In genomic region chr13:117192161-117192560, GRCm38 (mm10) we compare ENCODE assay signal across 26 mouse cellular contexts. TPM values are rescaled to one million over a fixed set of nuclear protein-coding genes. Genes with fewer than 3 reads are reported as not detected.
DNase-seq lines count a peak whose midpoint lies in the region; ATAC-seq and TF ChIP-seq lines count a peak whose summit lies in the region.
"Had no signal": no experiment of that assay in that cellular context is flagged by ENCODE, and none has a peak within 500 bp of the region (broad histone marks: within the 10 kb centered on the region; RNA-seq: fewer than 3 reads in every experiment).

No protein-coding gene starts in this region.

- no peaks in the 10 kb centered on the region for H3K9me3 ChIP-seq in lung, postnatal 0 days (ENCODE audit: low read length)
- H3K9me3 ChIP-seq: forebrain, embryonic 10.5 days; forebrain, embryonic 13.5 days; heart, embryonic 12.5 days; heart, embryonic 15.5 days had no signal

- H3K27ac ChIP-seq in lung, postnatal 0 days (ENCODE audit: low read length): no peak overlapping the region
- H3K27ac ChIP-seq: forebrain, embryonic 10.5 days; forebrain, embryonic 13.5 days; heart, embryonic 15.5 days; hindbrain, embryonic 14.5 days; hindbrain, postnatal 0 days had no signal

- H3K4me3 ChIP-seq in lung, postnatal 0 days (ENCODE audit: low read depth, low read length): no peak overlapping the region
- H3K4me3 ChIP-seq: forebrain, embryonic 10.5 days; forebrain, embryonic 13.5 days; heart, embryonic 12.5 days; heart, embryonic 15.5 days had no signal

- no peak overlapping the region for H3K4me2 ChIP-seq in lung, postnatal 0 days (replicated peaks; ENCODE audit: low read depth, low read length)
- H3K4me2 ChIP-seq: forebrain, embryonic 13.5 days; heart, embryonic 12.5 days; heart, embryonic 15.5 days; hindbrain, embryonic 14.5 days had no signal

- H3K36me3 ChIP-seq in lung, postnatal 0 days (ENCODE audit: insufficient read depth, low read length): no peaks in the 10 kb centered on the region
- H3K36me3 ChIP-seq: forebrain, embryonic 10.5 days; heart, embryonic 12.5 days; heart, embryonic 15.5 days had no signal

- TF ChIP-seq CTCF in lung, postnatal 0 days (IDR thresholded peaks at IDR 0.05): no peak

- no peaks in the 10 kb centered on the region for H3K27me3 ChIP-seq in lung, postnatal 0 days (replicated peaks; ENCODE audit: insufficient read depth, low read length)
- H3K27me3 ChIP-seq: forebrain, embryonic 13.5 days; heart, embryonic 12.5 days; heart, embryonic 15.5 days had no signal

- H3K9ac ChIP-seq in lung, postnatal 0 days (replicated peaks; ENCODE audit: low read depth): no peak overlapping the region
- H3K9ac ChIP-seq: forebrain, embryonic 13.5 days; heart, embryonic 12.5 days; heart, embryonic 15.5 days; hindbrain, embryonic 14.5 days had no signal

- no peak for TF ChIP-seq EP300 in lung, postnatal 0 days (IDR thresholded peaks at IDR 0.05)

- H3K4me1 ChIP-seq in lung, postnatal 0 days (ENCODE audit: insufficient read depth, low read depth, low read length): no peaks in the 10 kb centered on the region
- H3K4me1 ChIP-seq: forebrain, embryonic 10.5 days; forebrain, embryonic 13.5 days; heart, embryonic 12.5 days; heart, embryonic 15.5 days had no signal

- intact Hi-C loops in gastrocnemius, postnatal 14 days (cut with DNase I; ENCODE audit: low total_unique reads): no loop called here

- no peak for ATAC-seq in lung, postnatal 0 days
- ATAC-seq: CD4-positive, CD25-positive, alpha-beta regulatory T cell, adult 4 months; forebrain, embryonic 13.5 days; forebrain, embryonic 16.5 days; hindbrain, postnatal 0 days; inflammation-experienced regulatory T-cells, adult 6 months; intestine, embryonic 16.5 days had no signal

- DNase-seq in gastrocnemius, postnatal 14 days: peak; percentile 12
- DNase-seq in gastrocnemius, postnatal 4 days (ENCODE audit: low spot score in 2 of 2): no peak
- peak; percentile 6 for DNase-seq in lung, postnatal 10 days
- DNase-seq in lung, postnatal 0 days (ENCODE audit: low spot score): no peak
- DNase-seq in skeletal muscle tissue, adult 2 months (ENCODE audit: low read depth, low spot score): peak; percentile 60
- no peak for DNase-seq in spleen, postnatal 10 days (ENCODE audit: low spot score in 2 of 2)
- DNase-seq: adrenal gland, postnatal 10 days; adrenal gland, postnatal 36 days; cerebellum, adult 18-20 months; cerebellum, adult 9-10 months; cerebellum, postnatal 14 days; heart, adult 18-20 months; heart, postnatal 14 days; heart, postnatal 4 days had no signal

- WGBS in lung, postnatal 0 days: 83% methylated on average over 5 of the region's 5 CpGs

RNA-seq across cellular contexts. Expression of gene Emb, which starts 16.2 kb away (rescaled TPM):
- total RNA-seq in gastrocnemius, postnatal 14 days (2021): 10 to 100 TPM; 12.5 to 13.3 TPM
- total RNA-seq in gastrocnemius, postnatal 4 days (2021): 10 to 100 TPM; 19.3 to 19.5 TPM
- 67.0 and 78.3 TPM in 2 replicates for polyA plus RNA-seq in lung, postnatal 0 days (2015; fragmentation: Nextera tagmentation; extraction: Ambion mirVana)

RNA-seq across cellular contexts. Expression of gene Gm17509, which starts 28.7 kb away (rescaled TPM):
- not detected for total RNA-seq in gastrocnemius, postnatal 14 days (2021)
- total RNA-seq in gastrocnemius, postnatal 4 days (2021): not detected
- 0.08 and 0.10 TPM in 2 replicates for polyA plus RNA-seq in lung, postnatal 0 days (2015; fragmentation: Nextera tagmentation; extraction: Ambion mirVana)
- total RNA-seq: adrenal gland, adult 18-20 months; gastrocnemius, adult 8-10 months; heart, adult 18-20 months; heart, postnatal 14 days; heart, postnatal 4 days had no signal
- polyA plus RNA-seq: heart, embryonic 15.5 days; intestine, embryonic 16.5 days had no signal

Comparison
In these comparisons a context has a peak if more than half of its experiments do, and no peak if none do; other contexts are left out.
1. DNase-seq: peak in gastrocnemius, postnatal 14 days (single experiment), lung, postnatal 10 days (single experiment) and skeletal muscle tissue, adult 2 months (single experiment); none in gastrocnemius, postnatal 4 days (0 of 2), lung, postnatal 0 days (single experiment) and spleen, postnatal 10 days (0 of 2).